Mouse (Mus musculus) thymus, adult 2 months (tissue): Measurements from ENCODE around the gene Crlf2.

ENCODE experiments used
- CTCF ChIP-seq: fragments of 200-500 bp; IDR thresholded peaks from 2 replicates; pipeline ENCODE4 v1.5.1; 2012; ENCODE audit warnings: mild to moderate bottlenecking, control low read depth, low read length, moderate library complexity, borderline replicate concordance; ENCODE audit not compliant: control insufficient read depth, poor library complexity, insufficient read depth; ENCODE audit errors: extremely low read depth
- POLR2A ChIP-seq: fragments of 200-500 bp; IDR thresholded peaks from 2 replicates; pipeline ENCODE4 v1.6.1; 2012; ENCODE audit warnings: mild to moderate bottlenecking, low read length, control low read depth, moderate library complexity; ENCODE audit not compliant: control insufficient read depth, poor library complexity, insufficient read depth; ENCODE audit errors: extremely low read depth

- TF ChIP-seq POLR2A (no peak), CTCF (no peak)
These were observed 4.4 kb downstream of the Crlf2 start for GRCm38 (mm10) chr5:109554091-109555050.
